Mouse (Mus musculus) urinary bladder, postnatal 36 days (tissue): ENCODE results near the gene Gm45902.

ENCODE experiments used
- DNase-seq, 2 experiments: peaks; one replicate each; pipeline ENCODE4 v3.0.0; 2022; ENCODE audit warnings: low spot score in 2 of 2, mixed read lengths in 1 of 2

Gene Gm45902

GRCm38 (mm10) chr2:3512552-3513454, at the start of gene Gm45902, which contains the start of the genes Hspa14 and Cdnf:
TSS of gene Gm45902 (minus strand) at chr2:3512790.
TSS of gene Hspa14 (minus strand) at chr2:3512814.
TSS of gene Cdnf (plus strand) at chr2:3513030.
- DNase-seq: peak; percentile 93 to 96

DNA sequence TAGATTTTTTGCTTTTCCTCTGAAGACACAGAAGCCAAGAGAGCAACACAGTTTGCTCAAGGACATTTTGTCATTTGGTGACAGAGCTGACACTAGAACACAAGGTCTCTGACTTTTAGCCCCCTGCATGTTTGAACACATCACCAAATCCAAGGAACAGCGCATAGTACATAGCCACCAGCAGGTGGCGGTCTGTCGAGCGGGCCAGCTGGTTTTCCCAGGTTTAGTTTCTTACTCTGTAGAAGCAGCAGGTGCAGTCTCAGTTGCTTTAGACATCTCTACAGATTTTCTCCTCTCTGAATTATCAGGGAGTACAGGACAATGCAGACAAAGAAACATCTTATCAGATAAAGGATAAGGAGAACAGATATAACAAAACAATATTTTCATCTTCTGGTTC, 34.0 kb upstream of the Gm45902 start:
- peak; percentile 38 to 51 for DNase-seq

- DNase-seq: no peak
Measured at GRCm38 (mm10) chr2:3546055-3546454, 33.5 kb upstream of the Gm45902 start.

DNA sequence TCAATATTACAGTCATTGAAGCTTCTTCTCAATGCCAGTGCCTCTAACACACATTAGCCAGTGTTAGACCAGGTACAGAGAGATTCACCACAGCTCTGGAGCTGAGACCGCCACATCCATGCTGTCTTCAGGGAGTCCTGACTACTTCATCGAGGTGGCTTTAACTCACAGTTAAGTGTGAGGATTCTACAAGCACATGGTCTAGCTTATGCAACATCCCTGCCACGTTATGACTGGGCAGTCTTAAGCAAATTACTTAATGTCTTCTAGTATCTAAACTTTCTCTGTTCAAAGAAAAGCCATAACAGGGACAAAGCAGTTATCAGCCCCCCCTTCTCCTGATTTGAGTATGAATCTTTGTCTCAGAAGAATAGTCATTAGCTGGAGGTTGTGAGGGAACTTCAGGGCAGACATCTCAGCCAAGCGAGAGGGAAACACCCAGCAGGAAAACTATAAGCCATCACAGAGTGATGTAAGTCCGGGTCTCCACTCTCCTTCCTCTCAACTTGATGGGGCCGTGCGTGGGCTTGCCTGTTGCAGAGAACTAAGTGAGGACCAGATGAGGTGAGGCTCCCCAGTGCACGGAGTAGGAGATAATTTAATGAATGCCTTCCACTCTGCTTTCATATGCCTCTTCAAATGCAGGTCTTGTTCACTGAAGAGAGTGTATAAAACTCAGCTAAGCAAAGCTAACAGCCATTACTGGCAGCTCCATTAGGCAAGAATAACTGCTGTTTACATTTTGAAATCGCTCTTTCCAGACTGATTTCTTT, 28.9 kb upstream of the Gm45902 start:
- DNase-seq: no peak

GRCm38 (mm10) chr2:3526288-3526687, 13.7 kb upstream of the Gm45902 start:
- no peak for DNase-seq

- no peak for DNase-seq
Measured at GRCm38 (mm10) chr2:3522558-3522957, 10.0 kb upstream of the Gm45902 start.

DNA sequence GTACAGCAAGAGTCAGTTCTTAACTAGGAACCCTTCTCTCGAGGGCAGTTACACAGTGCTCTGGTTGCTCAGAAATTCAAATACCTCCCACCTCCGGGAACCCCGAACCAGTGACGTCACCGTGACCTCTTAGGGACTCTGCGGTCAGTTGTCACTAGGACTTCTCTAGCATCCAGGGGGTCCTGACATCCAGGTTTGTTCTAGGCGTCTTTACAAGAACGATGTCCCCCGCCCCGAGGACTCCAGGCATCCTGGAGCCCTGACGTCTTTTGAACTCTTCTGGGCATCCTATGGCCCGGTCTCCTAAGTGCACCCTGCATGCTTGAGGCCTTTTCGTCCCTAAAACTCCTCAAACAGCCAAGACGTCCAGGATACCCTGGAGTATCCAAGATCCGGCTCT, 514 bp downstream of the Gm45902 start:
- peak in 1 of 2 experiments; percentile 0 for DNase-seq

DNA sequence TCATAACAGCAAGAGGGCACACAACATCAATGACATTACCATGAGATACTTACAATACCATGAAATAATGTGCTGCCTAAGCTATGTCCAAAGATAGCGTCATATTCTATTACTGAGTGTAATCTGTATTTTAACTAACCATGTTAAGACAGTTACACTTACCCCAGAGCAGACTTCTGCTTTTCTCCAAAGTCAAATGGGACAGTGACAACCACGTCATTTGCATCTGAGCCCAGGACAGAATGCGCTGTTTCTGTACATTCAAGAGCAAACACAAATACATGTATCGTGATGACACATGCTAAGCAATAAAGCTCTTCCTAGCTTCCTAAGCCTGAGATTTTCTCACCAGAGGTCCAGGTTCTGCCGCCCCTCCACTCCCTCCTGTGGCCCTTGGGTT, 11.7 kb downstream of the Gm45902 start:
- no peak for DNase-seq

DNA sequence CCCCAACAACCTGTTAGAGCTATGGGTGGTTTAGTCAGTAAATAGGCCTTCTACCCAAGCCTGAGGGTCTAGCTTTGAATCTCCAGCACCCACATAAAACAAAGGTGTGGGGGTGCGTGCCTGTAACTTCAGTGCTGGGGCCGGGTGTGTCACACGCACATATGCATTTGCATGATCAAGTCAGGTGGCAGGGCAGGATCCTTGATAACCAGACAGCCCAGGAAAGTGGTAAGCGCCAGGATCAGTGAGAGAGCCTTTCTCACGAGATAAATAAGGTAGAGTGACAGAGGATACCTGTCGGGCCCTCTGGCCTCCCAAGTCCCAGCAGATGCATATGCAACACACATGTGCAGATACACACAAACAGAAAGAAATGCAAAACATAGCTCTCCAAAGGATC, 13.0 kb downstream of the Gm45902 start:
- no peak for DNase-seq

DNA sequence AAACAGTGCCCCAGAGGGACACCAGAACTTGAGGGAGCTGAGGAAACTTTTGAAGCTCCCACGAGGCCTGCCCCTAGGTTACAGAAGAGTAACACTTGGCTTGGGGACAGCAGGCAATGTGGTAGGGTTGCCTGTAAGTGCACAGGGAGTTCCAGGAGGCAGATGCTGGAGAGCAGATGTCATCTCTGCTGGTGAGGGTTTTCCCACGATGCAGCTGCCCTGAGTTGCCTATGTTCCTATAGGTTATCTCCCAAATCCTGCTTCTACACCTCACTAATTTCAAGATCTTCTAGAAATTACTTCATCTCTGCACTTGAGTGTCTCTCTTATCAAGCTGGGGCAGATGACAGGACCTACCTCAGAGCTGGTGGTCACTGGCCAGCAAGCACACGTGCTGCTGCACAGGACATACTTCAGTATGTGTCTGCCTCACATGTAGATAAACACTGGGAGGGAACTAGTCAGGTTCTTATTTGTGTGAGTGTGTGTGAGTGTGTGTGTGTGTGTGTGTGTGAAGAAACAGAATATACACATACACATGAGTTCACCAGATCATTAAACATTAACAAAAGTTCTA, 18.7 kb downstream of the Gm45902 start:
- DNase-seq: no peak

- no peak for DNase-seq
Measured at GRCm38 (mm10) chr2:3489816-3490215, 22.8 kb downstream of the Gm45902 start.

- no peak for DNase-seq
Measured at GRCm38 (mm10) chr2:3480239-3480638, 32.4 kb downstream of the Gm45902 start.

- no peak for DNase-seq
Measured at GRCm38 (mm10) chr2:3475746-3476251, 36.8 kb downstream of the Gm45902 start.

- peak; percentile 93 to 98 for DNase-seq
Measured at GRCm38 (mm10) chr2:3474861-3475283, 37.7 kb downstream of the Gm45902 start, which contains the start of gene Suv39h2. TSS of gene Suv39h2 (minus strand) at chr2:3475031.

- DNase-seq: peak; percentile 18 to 40
Measured at GRCm38 (mm10) chr2:3474361-3474805, 38.2 kb downstream of the Gm45902 start.

- DNase-seq: no peak
Measured at GRCm38 (mm10) chr2:3473891-3474290, 38.7 kb downstream of the Gm45902 start.

DNA sequence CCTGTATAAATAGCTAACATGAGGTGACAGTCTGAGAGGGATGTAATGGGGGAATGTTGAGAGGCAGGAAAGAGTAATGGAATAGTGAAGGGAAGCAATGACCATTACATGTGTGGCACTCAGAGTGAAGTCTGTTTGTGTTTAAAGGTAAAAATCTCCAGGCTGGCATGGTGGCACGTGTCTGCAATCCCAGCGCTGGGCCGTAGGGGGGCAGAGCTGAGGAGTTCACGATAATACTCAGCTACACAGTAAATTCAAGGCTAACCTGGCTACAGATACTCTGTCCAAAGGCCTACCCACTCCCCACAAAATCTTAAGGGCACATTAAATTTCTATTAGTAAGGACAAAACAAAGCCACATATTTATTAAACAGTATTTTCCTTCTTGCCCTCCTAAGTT, 56.0 kb downstream of the Gm45902 start:
- DNase-seq: no peak
